Mouse (Mus musculus) stomach, postnatal 0 days (tissue): Measurements from ENCODE around the gene Lipi. TPM values are rescaled to one million over a fixed set of nuclear protein-coding genes. Genes with fewer than 3 reads are reported as not detected.

ENCODE experiments used
- ATAC-seq: fragments of 200-750 bp; cut with Nextera tagmentation; 2 replicates; pipeline ENCODE4 v1.8.0; 2017; ENCODE audit not compliant: low FRiP score, low TSS enrichment
- DNase-seq: peaks from one replicate; pipeline ENCODE4 v3.0.0-alpha.2; 2016; ENCODE audit warnings: low spot score
- H3K27ac ChIP-seq: fragments of 300-500 bp; sonication (generic); replicated peaks from 2 replicates; pipeline ENCODE4 v1.5.1; 2014; ENCODE audit warnings: mild to moderate bottlenecking, control low read depth
- H3K27me3 ChIP-seq: fragments of 300-500 bp; sonication (generic); 2 replicates; pipeline ENCODE4 v1.6.1; 2014; ENCODE audit warnings: low read length; ENCODE audit not compliant: control insufficient read depth, insufficient read depth
- H3K36me3 ChIP-seq: fragments of 300-500 bp; sonication (generic); 2 replicates; pipeline ENCODE4 v1.6.1; 2014; ENCODE audit warnings: low read length, mixed read lengths; ENCODE audit not compliant: control insufficient read depth, insufficient read depth
- H3K4me1 ChIP-seq: fragments of 300-500 bp; sonication (generic); replicated peaks from 2 replicates; pipeline ENCODE4 v1.6.1; 2014; ENCODE audit warnings: antibody characterized with exemption; ENCODE audit not compliant: control insufficient read depth, insufficient read depth
- H3K4me2 ChIP-seq: fragments of 300-500 bp; sonication (generic); replicated peaks from 2 replicates; pipeline ENCODE4 v1.6.1; 2014; ENCODE audit warnings: low read depth, mild to moderate bottlenecking, control low read depth, moderate library complexity
- H3K4me3 ChIP-seq: fragments of 300-500 bp; sonication (generic); 2 replicates; pipeline ENCODE4 v1.5.1; 2014; ENCODE audit warnings: low read depth, low read length, control low read depth
- H3K9ac ChIP-seq: fragments of 300-500 bp; sonication (generic); 2 replicates; pipeline ENCODE4 v1.6.1; 2014; ENCODE audit warnings: mild to moderate bottlenecking, low read length, control low read depth, mixed read lengths
- H3K9me3 ChIP-seq: fragments of 300-500 bp; sonication (generic); 2 replicates; pipeline ENCODE4 v1.6.1; 2016; ENCODE audit warnings: low read length; ENCODE audit not compliant: control insufficient read depth
- CTCF ChIP-seq: IDR thresholded peaks from 2 replicates; pipeline ENCODE4 v1.5.1; 2016; ENCODE audit warnings: antibody characterized with exemption, low read depth, mild to moderate bottlenecking, moderate library complexity
- EP300 ChIP-seq: optimal IDR thresholded peaks from 2 replicates; pipeline ENCODE3; 2016; ENCODE audit warnings: antibody characterized with exemption
- WGBS: fragments of 180-500 bp; shearing (Covaris S2); extraction: QIAGEN DNeasy Blood & Tissue Kit; methylation state at CpG from one replicate; pipeline ENCODE4 v1.1.7; 2014; 5-methylcytosine and 5-hydroxymethylcytosine counted together
- polyA plus RNA-seq: library from polyadenylated mRNA; unstranded; fragments of >200 nt; fragmentation: Nextera tagmentation; extraction: Ambion mirVana; gene quantifications from 2 replicates; pipeline ENCODE4 v1.2.1, GENCODE M21; 2015

The Lipi gene
- polyA plus RNA-seq, 1 experiment from 2014 or later = not detected

GRCm38 (mm10) chr16:75531705-75532104, 54.2 kb downstream of the Lipi start:
- no peaks in the 10 kb centered on the region for H3K27me3 ChIP-seq
- WGBS = 12% methylated on average over 1 of the region's 1 CpGs
- TF ChIP-seq EP300 (no peak), CTCF (peak; percentile 46)
- H3K4me3 ChIP-seq = no peak overlapping the region
- H3K9ac ChIP-seq = no peak overlapping the region
- no peak for DNase-seq
- no peaks in the 10 kb centered on the region for H3K9me3 ChIP-seq
- no peak overlapping the region for H3K27ac ChIP-seq
- no peak for ATAC-seq
- no peaks in the 10 kb centered on the region for H3K4me1 ChIP-seq
- H3K4me2 ChIP-seq = no peak overlapping the region
- H3K36me3 ChIP-seq = no peaks in the 10 kb centered on the region

- H3K9ac ChIP-seq = no peak overlapping the region
- no peaks in the 10 kb centered on the region for H3K36me3 ChIP-seq
- ATAC-seq (no peak), DNase-seq (no peak)
- no peaks in the 10 kb centered on the region for H3K9me3 ChIP-seq
- H3K4me2 ChIP-seq = no peak overlapping the region
- H3K4me3 ChIP-seq = no peak overlapping the region
- no peaks in the 10 kb centered on the region for H3K4me1 ChIP-seq
- no peak for TF ChIP-seq EP300
- no peak for TF ChIP-seq CTCF
- no peaks in the 10 kb centered on the region for H3K27me3 ChIP-seq
- H3K27ac ChIP-seq = no peak overlapping the region
- WGBS = 83% methylated on average over 4 of the region's 4 CpGs
Observed at GRCm38 (mm10) chr16:75496568-75496967, 89.3 kb downstream of the Lipi start.

Other genes starting within 250 kb of the Lipi start
- 0.44 and 0.63 TPM in 2 replicates for gene Rbm11, start 6.8 kb upstream of the Lipi start, polyA plus RNA-seq
- gene Hspa13, start 181.0 kb upstream of the Lipi start, polyA plus RNA-seq = 14.6 and 16.4 TPM in 2 replicates